Mouse (Mus musculus): ENCODE measurements around the gene Ccdc43.

DNA sequence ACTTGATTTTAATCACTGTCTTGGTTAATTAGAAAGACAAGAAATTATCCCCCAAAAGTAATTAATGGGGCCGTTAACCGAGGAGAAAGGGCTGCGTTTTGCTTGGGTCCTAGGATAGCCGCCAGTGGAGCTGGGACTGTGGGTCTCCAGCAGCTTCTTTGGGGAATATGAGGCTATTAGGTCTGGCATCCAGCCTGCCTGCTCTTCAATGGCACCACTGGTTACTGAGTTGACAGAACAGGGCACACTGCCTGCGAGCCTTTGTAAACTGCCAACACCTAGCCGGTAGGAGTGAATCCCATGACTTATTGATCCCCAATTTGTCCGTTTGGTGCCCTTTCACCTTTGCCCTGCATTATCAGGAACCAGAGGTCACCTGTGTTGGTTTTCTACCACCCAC is 44.5 kb upstream of the Ccdc43 start:
- no peak for TF ChIP-seq CTCF (IDR thresholded peaks at IDR 0.05; ENCODE audit: low read depth)
- no peak for TF ChIP-seq EP300 (IDR thresholded peaks at IDR 0.05; ENCODE audit: low read depth)

All from heart, postnatal 0 days (tissue).